Mouse (Mus musculus) heart, adult 8-10 months (tissue): ENCODE measurements around the gene Cyp2f2. TPM values are rescaled to one million over a fixed set of nuclear protein-coding genes. Genes with fewer than 3 reads are reported as not detected.
A peak's percentile ranks its signal among the peaks of the same experiment; 100 is the strongest.

Experiments used
- DNase-seq: peaks from one replicate; pipeline ENCODE4 v3.0.0; 2022; ENCODE audit warnings: low spot score
- total RNA-seq, 4 experiments: library from RNA; stranded (reverse); gene quantifications; 2 replicates each; pipeline ENCODE4 v1.2.4; 2022

Gene Cyp2f2
- total RNA-seq: 1 to 10 TPM in 2 of 4 experiments, under 1 TPM in 2; 0.60 to 6.6 (median 1.4) TPM

- no peak for DNase-seq
Measured at GRCm38 (mm10) chr7:27119676-27120075, at the start of gene Cyp2f2. Gene Cyp2f2 (plus strand): TSS chr7:27119909.

GRCm38 (mm10) chr7:27078641-27079040, 41.1 kb upstream of the Cyp2f2 start:
- DNase-seq: no peak

DNA sequence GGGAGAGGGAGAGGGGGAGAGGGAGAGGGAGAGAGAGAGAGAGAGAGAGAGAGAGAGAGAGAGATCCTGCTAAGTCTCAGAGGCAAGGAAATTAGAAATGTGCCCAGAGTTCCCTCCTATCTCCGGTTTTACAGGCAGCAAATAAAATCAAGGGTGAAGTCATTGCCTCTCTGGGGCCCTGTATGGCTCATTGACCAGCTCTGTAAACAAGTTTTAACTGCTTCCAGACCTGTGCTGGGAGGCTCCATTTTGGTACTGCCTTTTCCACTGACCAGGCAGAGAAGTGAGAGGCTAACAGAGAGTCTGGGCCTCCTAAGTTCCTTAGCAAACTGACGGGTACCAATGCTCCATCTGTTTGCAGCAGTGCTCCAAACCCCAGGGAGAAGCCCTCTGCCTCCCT, 38.1 kb upstream of the Cyp2f2 start:
- DNase-seq: no peak

DNA sequence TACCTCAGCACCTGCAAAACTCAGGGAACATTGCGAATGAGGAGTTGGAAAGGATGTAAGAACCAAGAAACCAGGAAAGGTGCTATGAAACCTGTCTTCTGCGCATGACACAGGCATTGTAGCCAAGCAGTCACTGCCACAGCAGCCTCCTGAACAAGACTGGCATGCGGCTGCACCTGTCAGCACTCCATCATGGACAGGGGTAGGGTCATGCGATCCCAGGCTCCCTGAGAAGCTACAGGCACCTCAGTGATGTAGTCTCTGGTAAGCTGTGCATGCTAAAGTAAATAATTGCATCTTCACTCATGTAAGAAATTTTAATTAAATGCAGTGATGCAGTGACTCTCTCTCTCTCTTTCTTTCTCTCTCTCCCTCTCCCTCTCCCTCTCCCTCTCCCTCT, 28.7 kb upstream of the Cyp2f2 start:
- DNase-seq: no peak

GRCm38 (mm10) chr7:27092038-27092703, 27.5 kb upstream of the Cyp2f2 start:
- no peak for DNase-seq

GRCm38 (mm10) chr7:27092882-27093281, 26.8 kb upstream of the Cyp2f2 start:
- no peak for DNase-seq

- DNase-seq: no peak
Measured at GRCm38 (mm10) chr7:27104882-27105281, 14.8 kb upstream of the Cyp2f2 start.

DNA sequence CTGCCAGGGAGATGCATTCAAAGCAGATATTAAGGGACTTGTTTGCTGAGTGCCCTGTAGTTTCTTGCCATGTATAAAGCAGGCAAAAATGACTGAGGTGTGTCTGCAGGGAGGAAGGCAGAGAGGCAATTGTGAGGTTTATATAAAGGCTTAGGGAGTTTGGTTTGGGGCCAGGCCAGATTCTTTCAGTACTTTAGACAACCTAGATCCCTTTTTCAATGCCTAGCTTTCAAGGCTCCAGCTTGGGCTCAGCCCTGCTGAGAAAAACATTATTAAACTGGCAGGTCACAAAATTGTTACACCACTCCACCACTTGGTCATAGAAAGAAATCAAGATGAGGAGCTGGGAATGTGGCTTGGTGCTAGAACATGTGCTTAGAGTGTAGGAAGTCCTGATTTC, 9.4 kb upstream of the Cyp2f2 start:
- no peak for DNase-seq

GRCm38 (mm10) chr7:27111038-27111437, 8.7 kb upstream of the Cyp2f2 start:
- no peak for DNase-seq

GRCm38 (mm10) chr7:27111987-27112386, 7.7 kb upstream of the Cyp2f2 start:
- DNase-seq: no peak

GRCm38 (mm10) chr7:27118033-27118511, 1.6 kb upstream of the Cyp2f2 start:
- peak; percentile 11 for DNase-seq

GRCm38 (mm10) chr7:27124305-27124832, 4.7 kb downstream of the Cyp2f2 start:
- no peak for DNase-seq

GRCm38 (mm10) chr7:27124969-27125368, 5.3 kb downstream of the Cyp2f2 start:
- no peak for DNase-seq

DNA sequence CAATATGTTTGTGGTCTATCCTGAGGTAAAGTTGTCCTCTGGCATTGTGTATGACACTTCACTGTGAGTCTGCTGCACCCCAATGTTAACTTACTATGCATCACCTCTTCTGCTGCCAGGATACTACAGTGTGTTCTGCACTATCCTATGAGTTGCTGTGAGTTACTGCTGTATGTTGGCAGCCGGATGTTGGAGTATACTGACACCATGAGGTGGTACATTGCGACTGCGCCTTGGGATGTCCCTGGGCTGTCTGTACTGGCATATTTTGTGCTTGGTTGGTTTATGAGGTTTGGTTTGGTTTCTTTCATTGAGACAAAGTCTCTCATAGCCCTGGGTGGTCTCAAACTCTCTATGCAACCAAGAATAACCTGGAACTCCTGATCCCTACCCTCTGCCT, 8.5 kb downstream of the Cyp2f2 start:
- DNase-seq: no peak

GRCm38 (mm10) chr7:27128946-27129345, 9.2 kb downstream of the Cyp2f2 start:
- no peak for DNase-seq

DNA sequence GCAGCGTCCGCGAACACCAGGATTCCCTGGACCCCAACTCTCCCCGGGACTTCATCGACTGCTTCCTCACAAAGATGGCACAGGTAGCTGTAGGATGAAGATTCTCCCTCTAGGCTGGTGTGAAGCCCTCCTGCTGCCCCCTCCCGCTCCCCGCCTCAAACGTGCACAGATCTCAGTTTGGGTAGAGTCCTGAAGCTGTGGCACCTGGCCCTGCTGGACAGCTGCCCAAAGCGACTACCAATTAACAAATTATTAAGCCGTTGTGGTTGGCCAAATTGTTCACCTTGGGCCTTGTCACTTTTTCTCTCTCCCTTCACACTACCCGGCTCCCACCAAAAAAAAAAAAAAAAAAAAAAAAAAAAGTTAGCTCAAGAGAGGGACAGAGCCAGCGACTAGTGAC, 10.1 kb downstream of the Cyp2f2 start:
- no peak for DNase-seq

DNA sequence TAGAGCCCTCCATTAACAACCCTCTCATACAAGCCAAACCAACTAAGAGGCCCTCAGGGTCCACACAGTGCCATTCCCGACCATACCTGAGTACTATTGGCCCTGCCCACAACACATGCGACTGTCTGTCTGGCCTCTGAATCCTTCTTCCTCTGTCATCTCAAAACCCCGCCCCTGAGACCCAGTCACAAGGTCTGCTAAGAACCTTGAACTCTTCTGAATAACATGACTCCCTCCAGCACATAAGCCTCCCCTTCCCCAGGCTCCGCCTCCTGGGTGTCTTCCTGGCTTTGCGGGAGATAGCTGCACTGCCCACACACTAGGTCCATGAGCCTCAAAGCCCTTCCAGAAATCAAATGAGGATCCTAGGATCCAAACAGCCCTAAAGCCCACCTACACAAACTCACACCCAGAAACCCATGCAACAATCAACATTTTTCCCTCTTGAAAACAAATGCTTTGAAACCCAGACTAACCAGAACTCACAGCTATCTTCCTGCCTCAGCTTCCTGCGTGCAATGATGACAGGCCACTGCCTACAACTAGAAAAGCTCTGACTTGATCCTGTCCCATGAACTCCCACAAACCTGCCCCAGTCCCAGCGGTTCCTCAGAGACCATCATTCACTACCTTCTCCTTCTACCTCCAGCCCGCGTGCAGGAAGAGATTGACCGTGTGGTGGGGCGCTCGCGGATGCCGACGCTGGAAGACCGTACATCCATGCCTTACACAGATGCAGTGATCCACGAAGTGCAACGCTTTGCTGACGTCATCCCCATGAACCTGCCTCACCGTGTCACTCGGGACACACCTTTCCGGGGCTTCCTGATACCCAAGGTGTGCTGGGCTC, 11.0 kb downstream of the Cyp2f2 start:
- no peak for DNase-seq

- no peak for DNase-seq
Measured at GRCm38 (mm10) chr7:27131387-27131786, 11.7 kb downstream of the Cyp2f2 start.

GRCm38 (mm10) chr7:27132588-27132987, 12.9 kb downstream of the Cyp2f2 start:
- peak; percentile 36 for DNase-seq

- DNase-seq: no peak
Measured at GRCm38 (mm10) chr7:27133156-27133555, 13.4 kb downstream of the Cyp2f2 start.

DNA sequence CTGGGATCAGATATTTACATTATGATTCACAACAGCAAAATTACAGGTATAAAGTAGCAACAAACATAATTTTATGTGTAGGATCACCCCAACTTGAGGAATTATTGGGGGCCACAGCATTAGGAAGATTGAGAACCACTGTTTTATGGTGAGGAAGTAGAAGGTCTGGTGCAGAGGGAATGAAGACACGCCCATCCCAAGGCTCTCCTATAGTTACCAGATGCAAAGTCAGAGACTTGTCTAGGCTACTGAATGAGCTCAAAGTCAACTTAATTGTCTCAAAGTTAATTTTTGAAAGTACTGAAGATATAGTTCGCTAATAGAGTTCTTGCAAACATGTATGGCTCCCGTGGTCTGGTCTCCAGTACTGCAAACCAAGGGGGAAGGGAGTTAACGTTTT, 14.0 kb downstream of the Cyp2f2 start:
- DNase-seq: no peak

DNA sequence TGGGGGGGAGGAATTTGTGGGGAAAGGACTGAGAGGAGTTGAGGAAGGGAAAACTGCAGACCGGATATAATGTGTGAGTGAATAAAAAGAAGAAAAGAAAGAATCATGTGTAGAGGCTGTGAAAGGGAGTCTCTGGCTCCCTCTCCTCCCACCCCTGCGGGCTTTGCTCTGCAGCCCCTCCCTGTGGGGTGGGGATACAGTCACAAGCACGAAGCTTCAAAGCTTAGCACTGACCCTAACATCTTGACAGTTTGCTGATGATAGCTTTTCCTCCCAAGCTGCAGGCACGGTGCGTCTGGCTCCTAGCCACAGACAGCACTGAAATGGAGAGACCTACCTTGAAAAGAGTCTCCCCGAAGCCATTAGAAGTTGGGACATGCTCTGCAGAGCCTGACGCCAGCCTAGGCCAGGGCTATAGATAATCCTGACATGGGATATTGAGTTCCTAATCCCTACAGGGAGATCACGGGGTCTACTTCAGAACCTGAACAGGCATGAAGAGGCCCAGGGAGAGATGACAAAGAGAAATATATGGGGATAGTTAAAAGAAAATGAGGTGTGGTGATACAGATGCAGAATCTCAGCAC, 16.8 kb downstream of the Cyp2f2 start:
- no peak for DNase-seq
